Mouse (Mus musculus) right cerebral cortex, postnatal 10 days (tissue): Measurements from ENCODE around the gene Peak1.

ENCODE experiments used
- DNase-seq, 2 experiments: peaks; one replicate each; pipeline ENCODE4 v3.0.0; 2021; ENCODE audit warnings: low spot score in 2 of 2

Gene Peak1

GRCm38 (mm10) chr9:56321291-56321690, 96.6 kb downstream of the Peak1 start:
- DNase-seq = no peak

GRCm38 (mm10) chr9:56314326-56314725, 103.5 kb downstream of the Peak1 start:
- DNase-seq = no peak

GRCm38 (mm10) chr9:56309079-56309478, 108.8 kb downstream of the Peak1 start:
- no peak for DNase-seq

GRCm38 (mm10) chr9:56304526-56304925, 113.3 kb downstream of the Peak1 start:
- no peak for DNase-seq

- no peak for DNase-seq
These were observed 114.9 kb downstream of the Peak1 start for GRCm38 (mm10) chr9:56302921-56303465.

- DNase-seq = no peak
These were observed 127.8 kb downstream of the Peak1 start for GRCm38 (mm10) chr9:56290019-56290418.

- no peak for DNase-seq
These were observed 135.4 kb downstream of the Peak1 start for GRCm38 (mm10) chr9:56282481-56282880.

- DNase-seq = no peak
These were observed 144.3 kb downstream of the Peak1 start for GRCm38 (mm10) chr9:56273576-56273975.

- no peak for DNase-seq
These were observed 145.6 kb downstream of the Peak1 start for GRCm38 (mm10) chr9:56272247-56272598.

- DNase-seq = no peak
These were observed 146.3 kb downstream of the Peak1 start for GRCm38 (mm10) chr9:56271326-56272246.

DNA sequence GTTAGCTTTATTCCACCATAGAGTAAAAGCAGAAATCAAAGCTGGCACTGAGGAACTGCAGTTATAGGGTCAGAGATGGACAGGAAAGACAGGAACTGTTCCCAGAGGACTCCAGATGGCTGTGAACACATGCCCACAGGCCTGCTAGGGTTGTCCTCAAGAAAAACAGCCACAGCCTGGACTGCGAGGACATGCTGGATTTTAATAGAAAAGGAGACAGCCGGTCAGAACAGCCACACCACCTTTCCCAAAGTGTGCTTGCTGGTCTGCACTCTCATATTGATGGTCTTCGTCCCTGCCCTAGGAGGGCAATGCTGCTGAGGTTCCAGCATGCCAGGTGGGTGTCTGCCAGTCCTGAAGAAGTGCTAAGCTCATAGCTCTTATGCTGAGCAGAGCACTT, 148.8 kb downstream of the Peak1 start:
- no peak for DNase-seq

GRCm38 (mm10) chr9:56266200-56266815, 151.6 kb downstream of the Peak1 start:
- no peak for DNase-seq

- no peak for DNase-seq
These were observed 152.2 kb downstream of the Peak1 start for GRCm38 (mm10) chr9:56265460-56266199.

GRCm38 (mm10) chr9:56265022-56265360, 152.9 kb downstream of the Peak1 start:
- DNase-seq = no peak

DNA sequence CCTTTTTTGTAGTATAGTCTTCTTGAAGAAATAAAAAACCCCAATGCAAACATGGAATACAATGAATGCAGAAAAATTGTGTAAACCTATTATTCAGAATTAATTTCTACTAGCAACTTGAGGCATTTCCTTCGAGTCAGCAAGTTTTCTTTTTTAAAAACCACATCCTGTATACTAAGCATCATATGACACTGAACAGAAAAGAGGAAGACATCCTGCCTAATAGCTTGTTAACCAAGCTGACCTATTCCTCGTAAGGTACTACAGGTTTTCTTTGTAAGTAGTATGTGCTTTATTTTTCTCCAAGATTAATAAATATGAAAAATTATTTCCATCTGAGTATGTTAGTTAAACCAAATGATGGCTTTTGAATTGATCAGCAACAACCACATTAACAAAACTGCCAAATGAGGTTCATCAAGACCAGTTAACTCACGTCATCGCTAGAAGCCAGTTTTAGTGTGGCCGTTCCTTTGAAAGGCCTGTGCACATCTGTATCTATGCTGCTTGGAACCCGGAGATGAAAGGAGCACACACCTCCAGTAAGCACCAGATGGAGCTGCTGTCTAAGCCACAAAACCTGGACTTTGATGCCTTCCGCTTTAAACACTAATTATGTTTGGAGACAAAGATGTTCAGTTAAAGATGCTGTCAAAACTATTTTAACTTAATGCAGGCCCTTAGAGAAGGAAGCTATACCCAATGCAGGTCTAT, 153.4 kb downstream of the Peak1 start:
- DNase-seq = peak; percentile 61 to 65

GRCm38 (mm10) chr9:56263055-56263454, 154.8 kb downstream of the Peak1 start:
- DNase-seq = no peak

- DNase-seq = no peak
These were observed 157.3 kb downstream of the Peak1 start for GRCm38 (mm10) chr9:56260495-56261136.

DNA sequence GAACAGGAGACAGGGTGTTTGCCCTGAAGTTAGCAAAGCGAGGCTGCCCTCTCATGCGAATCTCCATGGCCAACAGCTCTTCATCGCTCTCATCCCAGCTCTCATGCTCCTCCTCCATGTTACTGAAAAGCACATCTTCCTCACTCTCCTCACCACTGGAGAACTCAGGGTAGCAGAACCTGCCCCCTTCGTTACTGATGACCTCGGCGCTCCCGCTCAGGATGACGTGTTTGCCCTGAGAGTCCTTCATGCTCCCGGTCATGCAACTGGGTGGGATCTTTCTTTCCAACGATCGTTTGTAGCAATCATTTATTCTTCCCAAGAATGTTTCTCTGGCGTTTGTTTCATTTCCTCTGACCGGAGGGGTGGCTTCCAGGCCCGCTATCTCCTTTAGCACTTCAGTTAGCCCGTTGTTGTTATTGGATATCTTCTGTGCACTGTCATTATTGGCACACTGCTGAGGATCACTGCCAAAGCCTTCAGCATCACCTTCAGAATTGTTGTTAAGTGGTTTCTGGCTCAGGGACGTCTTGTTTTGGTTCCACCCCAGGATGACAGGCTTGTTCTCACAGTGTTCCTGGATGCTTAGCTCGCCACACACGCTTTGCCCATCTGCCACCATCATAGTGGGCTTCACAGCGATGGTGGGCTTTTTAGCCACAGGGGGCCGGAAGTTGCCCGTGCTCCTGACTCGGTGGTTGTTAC, 157.9 kb downstream of the Peak1 start:
- DNase-seq = peak; percentile 32 to 33

DNA sequence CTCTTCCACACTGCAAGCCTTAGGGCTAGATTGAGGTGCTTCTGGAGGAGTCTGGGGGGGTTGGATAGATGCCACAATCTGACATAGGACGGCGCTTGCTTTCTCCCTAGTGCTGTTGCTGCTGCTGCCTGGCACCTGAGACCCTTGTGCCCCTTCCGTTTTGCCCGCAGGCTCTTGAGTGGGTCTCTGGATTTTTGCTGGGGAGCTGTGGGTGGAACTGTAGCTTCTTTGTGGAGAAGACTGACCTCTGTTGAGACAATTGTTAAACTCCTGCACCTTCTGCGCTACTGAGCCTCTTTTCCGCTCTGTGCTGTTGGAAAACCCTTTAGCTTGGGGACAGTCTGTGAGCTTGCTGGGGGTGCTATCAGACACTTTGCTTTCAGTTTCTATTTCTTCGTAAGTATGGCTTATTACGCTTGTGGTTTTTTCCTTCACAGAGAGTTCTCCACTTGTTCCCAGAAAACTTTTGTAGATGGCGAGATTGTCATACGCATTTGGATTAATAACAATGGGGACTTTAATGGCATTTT, 159.5 kb downstream of the Peak1 start:
- no peak for DNase-seq
